Mouse (Mus musculus) c-Kit-positive CD71-negative TER-119-negative erythroid progenitor cells, embryonic 14.5 days (primary cell): ENCODE results near the gene Zscan22.
"Not testable (repeated sequence)": the region's sequence is repeated elsewhere in the genome, so short reads cannot be mapped to it uniquely, and the experiment has no call there.

Experiments
- DNase-seq: peaks from one replicate; pipeline ENCODE4 v3.0.0-alpha.2; 2013; ENCODE audit warnings: low read depth

The Zscan22 gene

DNA sequence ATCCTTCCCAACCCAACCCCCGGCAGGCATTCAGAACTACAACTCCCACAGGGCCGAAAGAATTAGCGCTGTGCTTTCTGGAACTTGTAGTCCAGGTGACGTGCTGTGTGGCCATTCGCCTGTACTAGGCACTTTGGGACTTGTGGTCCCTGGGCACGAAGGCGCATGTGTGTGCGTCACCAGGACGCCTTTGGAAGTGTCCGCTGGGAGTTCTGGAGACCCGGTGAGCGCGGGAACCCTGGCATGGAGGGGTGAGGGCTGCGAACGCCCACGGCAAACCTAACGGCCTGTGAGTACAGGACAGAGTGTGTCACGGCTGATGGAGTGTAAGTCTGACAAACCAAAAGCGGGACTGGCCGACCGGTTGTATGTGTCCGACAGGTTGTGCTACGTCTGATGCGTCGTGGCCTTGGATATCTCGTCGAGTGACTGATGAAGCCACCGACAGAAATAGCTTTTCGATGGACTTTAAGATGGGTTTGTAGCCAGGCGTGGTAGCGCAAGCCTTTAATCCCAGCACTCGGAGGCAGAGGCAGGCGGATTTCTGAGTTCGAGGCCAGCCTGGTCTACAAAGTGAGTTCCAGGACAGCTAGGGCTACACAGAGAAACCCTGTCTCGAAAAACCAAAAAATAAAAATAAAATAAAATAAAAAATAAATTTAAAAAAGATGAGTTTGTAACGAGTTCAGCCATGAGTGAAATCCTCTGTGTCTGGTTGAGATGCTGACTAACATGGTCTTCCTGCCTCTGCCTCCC lies at the start of gene Zscan22:
TSS of gene Zscan22 (plus strand) at position 161 of the 756 bp plus-strand sequence.
- peak; percentile 79 for DNase-seq

- DNase-seq = peak; percentile 56
Observed at GRCm38 (mm10) chr7:12874301-12874700, 23.3 kb upstream of the Zscan22 start.

DNA sequence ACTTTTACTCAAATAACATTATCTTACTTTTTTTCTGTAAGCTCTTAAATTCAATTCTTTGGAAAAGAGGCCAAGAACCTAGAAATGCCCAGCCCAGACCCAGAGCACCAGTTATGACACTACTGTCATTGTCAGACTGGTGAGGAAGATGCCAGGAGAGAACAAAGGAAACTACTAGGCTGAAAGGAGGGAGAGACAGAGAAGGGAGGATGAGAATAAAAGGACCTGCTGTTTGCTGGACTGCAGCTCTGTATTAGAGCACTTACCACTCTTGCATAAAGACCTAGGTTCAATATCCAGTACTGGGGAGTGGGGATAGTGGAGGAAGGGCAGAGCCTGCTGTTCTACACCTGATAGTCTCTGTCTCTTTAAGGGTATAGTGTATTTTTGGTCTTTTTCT lies 17.6 kb upstream of the Zscan22 start:
- no peak for DNase-seq

- DNase-seq = not testable (repeated sequence)
Observed at GRCm38 (mm10) chr7:12880497-12880896, 17.1 kb upstream of the Zscan22 start.

DNA sequence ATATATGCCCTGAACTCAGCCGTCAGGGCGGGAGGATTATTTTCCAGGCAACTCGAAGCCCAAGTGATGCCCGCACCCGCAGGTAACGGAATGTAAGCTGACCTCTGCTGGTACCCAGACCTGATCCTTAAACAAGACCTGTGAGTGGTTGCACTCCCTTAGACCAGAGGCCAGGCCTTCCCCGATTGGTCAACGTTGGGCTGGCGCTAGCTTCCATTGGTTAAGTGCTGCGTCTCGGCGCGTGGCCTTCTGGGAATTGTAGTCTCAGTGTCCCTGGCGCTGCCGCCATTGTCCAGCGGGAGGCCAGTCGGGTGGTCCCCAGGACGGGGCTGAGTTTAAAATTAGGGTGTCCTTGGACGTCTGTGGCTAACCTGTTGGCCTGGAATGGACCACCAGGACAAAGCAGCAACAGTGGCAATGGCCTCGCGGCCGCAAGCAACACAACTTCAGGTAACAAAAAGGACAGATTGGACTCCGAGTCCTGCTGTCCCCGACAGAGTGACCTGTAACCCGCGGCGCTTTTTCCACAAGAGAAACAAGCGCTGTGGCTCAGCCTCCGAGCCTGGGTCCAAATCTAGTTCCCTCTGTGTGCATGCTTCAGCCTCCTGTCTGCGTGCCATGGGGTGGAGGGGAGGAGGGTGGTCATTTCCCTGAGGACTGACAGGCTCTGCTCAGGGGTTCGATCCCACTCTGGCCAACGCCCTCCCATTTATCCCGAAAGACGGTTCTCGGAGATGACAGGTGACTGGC lies 16.5 kb upstream of the Zscan22 start, which contains the start of gene Zfp128:
TSS of gene Zfp128 (plus strand) at position 267 of the 750 bp plus-strand sequence.
- peak; percentile 92 for DNase-seq

DNA sequence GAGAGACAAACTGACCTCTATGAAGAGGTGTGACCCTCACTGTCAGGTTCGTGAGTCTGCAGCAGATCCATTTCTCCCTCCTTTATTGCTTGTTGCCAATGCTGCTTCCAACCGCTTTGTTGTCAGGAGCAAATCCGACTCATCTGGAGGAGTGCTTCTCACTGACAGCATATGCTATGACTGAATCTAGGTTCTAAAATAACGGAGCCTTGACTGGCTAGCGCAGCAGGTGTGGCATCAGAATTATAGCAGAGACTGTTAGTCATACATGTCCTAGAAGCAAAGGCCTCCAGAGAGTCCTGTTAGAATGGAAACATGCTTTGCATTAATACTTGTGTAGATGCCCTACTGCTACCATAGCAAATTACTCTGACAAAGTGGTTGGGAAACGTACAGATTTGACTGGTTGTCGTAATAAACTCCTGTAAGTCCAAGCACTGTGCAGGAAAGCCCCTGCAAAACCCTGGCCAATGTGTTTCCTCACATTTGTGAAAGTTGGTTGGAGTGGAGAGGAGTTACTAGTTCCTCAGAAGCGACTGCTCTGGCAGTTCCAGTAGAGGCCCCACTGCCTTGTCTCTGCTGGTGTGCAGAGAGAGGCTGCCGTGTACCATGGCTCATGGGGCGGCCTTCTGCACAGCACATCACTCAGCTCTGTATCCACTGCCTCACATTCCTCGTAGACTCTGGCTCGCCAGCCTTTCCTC lies 10.9 kb upstream of the Zscan22 start:
- no peak for DNase-seq

DNA sequence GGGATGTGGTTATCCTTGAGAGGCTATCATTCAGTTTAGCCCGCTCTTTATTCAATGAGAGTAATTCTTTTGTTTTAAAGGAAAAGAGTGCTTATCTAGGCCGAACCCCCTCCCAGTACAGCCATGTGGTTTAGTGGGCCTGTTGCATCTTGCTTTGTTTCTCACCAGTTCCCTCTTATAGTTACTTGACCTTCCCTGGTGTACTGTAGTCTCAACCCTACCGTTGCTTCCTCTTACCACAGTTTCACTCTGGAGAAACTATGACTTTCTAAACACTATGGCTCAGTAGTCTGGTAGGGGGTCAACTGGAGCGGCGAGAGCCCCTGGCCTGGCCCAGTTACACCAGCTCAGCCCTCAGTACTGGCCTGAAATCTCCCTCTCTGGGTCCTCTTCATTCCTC lies 10.0 kb upstream of the Zscan22 start:
- no peak for DNase-seq

DNA sequence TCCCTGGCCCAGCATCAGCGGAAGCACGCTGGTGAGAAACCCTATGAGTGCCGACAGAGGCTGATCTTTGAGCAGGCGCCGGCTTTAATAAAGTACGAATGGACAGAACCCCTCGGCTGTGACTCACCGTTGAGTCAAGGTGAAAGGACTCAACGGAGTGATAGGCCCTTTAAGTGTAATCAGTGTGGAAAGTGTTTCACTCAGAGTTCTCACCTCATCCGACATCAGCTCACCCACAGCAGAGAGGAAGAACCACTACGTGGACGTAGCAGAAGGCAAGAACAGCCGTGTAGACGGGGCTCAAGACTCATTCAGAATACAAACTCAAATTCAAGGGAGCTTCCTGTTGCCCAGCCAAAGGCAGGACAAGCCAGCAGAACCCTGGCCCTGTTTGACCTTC lies 6.7 kb upstream of the Zscan22 start:
- DNase-seq = no peak

- no peak for DNase-seq
Observed at GRCm38 (mm10) chr7:12891334-12891733, 6.3 kb upstream of the Zscan22 start.

- DNase-seq = no peak
Observed at GRCm38 (mm10) chr7:12901517-12901916, 3.9 kb downstream of the Zscan22 start.

GRCm38 (mm10) chr7:12903623-12904022 lies 6.0 kb downstream of the Zscan22 start:
- DNase-seq = no peak

DNA sequence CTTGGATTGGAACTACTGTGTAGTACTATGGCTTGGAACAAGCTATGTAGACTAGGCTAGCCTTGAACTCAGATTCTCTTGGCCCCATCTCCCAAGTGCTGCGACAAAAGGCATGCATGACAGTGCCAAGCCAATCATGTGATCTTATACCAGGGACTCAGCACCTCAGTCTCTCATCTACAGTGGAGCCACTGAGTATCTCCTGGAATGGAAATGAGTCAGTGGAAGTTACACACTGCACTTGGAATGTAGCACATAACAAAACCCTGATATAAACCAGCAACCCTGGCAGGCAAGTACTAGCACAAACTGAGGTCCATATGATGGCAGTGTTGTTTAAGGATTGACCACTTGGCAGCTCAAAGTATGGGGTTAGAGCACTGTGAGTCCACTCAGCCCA lies 7.5 kb downstream of the Zscan22 start:
- no peak for DNase-seq

DNA sequence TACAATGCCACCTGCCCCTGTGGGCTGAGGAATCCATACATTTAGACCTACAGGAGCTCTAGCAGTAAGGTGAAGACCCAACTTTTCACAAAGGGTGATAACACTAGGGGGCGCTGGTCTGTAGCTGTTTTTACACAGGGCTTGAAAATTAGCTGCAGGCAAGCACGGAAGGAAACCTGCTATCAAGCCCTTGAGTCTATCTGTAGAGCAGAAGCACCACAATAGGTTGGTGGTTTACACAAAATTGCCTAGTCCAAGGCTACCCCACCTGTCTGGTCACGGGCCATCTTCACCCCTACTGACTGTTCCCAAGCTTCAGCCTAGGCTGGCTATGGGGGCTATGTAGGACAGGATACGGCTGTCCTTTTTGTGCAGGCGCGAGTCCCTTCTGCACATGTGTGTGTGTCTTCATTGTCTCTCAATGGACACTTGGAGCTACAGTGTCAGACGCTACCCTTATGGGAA lies 11.9 kb downstream of the Zscan22 start:
- peak; percentile 92 for DNase-seq

DNA sequence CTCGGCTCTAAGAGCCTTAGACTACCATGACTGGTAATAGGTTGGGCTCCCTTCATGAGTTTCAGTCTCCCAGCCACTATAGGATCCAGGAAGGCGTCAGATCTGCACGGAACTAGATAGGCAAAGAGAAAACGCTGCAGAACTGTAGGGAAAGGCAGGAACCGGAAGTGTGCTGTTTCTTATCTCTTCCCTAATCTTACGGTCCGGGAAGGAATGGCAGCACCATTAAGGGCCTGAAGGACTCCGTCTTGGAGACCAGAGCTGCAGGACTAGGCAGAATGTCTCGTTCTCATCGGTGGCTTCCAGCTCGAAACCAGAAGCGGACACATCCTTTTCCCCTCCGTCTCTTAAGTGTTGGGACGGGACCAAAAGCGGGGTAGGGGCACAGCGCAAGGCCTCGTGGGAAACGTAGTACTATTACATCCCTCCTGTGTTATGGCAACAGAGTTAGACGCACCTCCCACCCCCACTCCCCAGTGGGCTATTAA lies 12.6 kb downstream of the Zscan22 start:
- DNase-seq = peak; percentile 54

DNA sequence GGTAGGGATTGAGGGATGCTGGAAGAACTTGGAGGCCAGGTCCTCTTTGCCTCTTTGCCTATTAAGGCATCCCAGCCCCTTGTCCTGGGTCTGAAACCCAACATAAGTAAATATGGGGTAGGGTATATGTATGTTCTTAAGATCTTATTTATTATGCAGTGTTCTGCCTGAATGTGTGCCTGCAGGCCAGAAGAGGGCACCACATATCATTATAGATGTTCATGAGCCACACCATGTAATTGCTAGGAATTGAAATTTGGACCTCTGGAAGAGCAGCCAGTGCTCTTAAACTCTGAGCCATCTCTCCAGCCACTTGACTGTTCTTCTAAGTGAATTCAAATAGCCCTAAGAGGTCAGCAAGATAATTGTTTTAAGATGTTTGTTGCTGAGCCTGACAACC lies 15.9 kb downstream of the Zscan22 start:
- DNase-seq = no peak

DNA sequence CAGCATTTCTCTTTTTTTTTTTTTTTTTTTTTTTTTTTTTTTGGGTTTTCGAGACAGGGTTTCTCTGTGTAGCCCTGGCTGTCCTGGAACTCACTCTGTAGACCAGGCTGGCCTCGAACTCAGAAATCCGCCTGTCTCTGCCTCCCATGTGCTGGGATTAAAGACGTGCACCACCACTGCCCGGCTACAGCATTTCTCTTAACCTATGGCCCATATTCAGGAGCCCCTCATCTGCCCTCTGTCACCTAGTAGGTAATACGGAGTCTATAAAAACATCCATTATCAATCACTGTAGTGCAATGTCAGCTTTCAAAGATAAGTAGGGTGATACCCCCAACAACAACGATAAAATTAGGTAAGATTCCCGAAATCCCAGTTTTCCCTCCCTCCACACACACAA lies 22.9 kb downstream of the Zscan22 start:
- DNase-seq = not testable (repeated sequence)

- no peak for DNase-seq
Observed at GRCm38 (mm10) chr7:12921318-12921704, 23.7 kb downstream of the Zscan22 start.

GRCm38 (mm10) chr7:12921705-12922465 lies 24.3 kb downstream of the Zscan22 start, which contains the start of gene Rps5:
TSS of gene Rps5 (plus strand) at chr7:12922290.
- peak; percentile 98 for DNase-seq

DNA sequence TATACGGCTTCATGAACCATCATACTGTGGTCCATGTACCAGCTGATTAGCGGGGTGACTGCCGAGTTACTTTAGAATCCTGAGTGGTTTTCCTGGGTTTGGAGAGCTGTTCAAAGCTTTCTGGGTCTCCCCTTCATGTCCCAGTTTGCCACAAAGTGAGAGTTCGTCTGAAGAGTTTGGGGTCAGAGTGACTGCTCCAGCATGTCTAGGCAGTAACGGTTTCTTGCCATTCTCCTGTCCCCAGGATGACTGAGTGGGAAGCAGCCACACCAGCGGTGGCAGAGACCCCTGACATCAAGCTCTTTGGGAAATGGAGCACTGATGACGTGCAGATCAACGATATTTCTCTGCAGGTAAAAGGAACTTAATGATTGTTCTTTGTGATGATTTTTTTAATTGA lies 25.1 kb downstream of the Zscan22 start:
- DNase-seq = no peak

DNA sequence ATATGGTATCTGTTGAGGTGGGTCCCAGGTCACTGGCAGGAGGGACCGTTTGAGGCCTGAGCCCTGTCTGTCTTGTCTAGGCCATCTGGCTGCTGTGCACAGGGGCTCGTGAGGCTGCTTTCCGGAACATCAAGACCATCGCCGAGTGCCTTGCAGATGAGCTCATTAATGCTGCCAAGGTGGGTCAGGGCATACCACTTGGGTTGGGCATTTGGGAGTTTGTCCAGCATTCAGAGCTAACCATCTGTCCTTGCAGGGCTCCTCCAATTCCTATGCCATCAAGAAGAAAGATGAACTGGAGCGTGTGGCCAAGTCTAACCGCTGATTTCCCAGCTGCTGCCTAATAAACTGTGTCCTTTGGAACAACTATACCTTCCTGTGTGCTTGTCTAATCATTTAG lies 28.7 kb downstream of the Zscan22 start:
- no peak for DNase-seq

DNA sequence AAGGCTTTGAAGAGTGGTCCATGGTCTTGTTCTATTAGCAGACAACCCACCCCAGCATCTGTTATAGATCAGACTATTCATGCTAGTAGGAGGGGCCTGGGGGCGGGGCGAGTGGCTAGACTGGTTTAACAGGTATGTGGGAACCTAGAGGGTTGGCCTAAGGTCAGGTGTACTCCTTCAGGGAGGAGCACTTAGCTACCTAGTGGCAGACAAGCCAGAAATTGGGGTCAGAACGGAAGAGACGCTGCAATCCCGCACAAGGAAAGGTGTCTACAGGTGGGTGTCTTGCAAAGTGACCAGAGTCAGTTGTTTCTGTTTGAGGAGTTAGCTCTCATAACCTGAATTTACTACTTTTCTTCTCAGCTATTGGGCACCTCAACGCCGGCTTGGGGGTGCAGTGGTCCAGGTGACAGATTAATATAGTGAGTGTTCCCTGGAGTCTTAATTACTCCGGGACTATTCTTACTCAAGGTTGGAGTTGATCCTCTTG lies 29.6 kb downstream of the Zscan22 start, which contains the start of gene Rnf225:
TSS of gene Rnf225 (plus strand) at position 226 of the 490 bp plus-strand sequence.
- DNase-seq = no peak
